Mouse (Mus musculus): ENCODE data around the gene Baz2a. TPM values are rescaled to one million over a fixed set of nuclear protein-coding genes. Genes with fewer than 3 reads are reported as not detected.
"Not testable (repeated sequence)": the region's sequence is repeated elsewhere in the genome, so short reads cannot be mapped to it uniquely, and the experiment has no call there.

The Baz2a gene
- polyA plus RNA-seq, 1 experiment from 2014 or later: 11.4 TPM

GRCm38 (mm10) chr10:128053001-128053400 lies 38.4 kb upstream of the Baz2a start:
- WGBS: 90% methylated on average over 8 of the region's 8 CpGs
- Histone ChIP-seq H3K9ac (ENCODE audit: low read length) (no peak overlapping the region), H3K4me2 (ENCODE audit: low read depth, low read length) (no peak overlapping the region)

GRCm38 (mm10) chr10:128058184-128058583 lies 33.2 kb upstream of the Baz2a start:
- Histone ChIP-seq H3K4me1 (replicated peaks; ENCODE audit: control insufficient read depth, insufficient read depth, low read length) (peaks cover 18% of the 10 kb centered on the region), H3K27ac (ENCODE audit: low read length) (peak overlapping the region; percentile 99), H3K36me3 (ENCODE audit: control insufficient read depth, insufficient read depth, low read length) (0 out of 2 replicates have a peak, but pooled peaks cover 4% of the 10 kb centered on the region), H3K4me3 (ENCODE audit: low read length) (peak overlapping the region; percentile 98), H3K4me2 (ENCODE audit: low read depth, low read length) (peak overlapping the region; percentile 87), H3K9me3 (ENCODE audit: control insufficient read depth, low read length) (no peaks in the 10 kb centered on the region), H3K9ac (ENCODE audit: low read length) (peak overlapping the region; percentile 89), H3K27me3 (ENCODE audit: control insufficient read depth, insufficient read depth, low read depth, low read length) (no peaks in the 10 kb centered on the region)
- ATAC-seq (ENCODE audit: low read depth): peak; percentile 27
- WGBS: under 1% methylated on average over 18 of the region's 18 CpGs

More at GRCm38 (mm10) chr10:128053001-128053400, 38.4 kb upstream of the Baz2a start:
- H3K36me3 ChIP-seq (ENCODE audit: control insufficient read depth, insufficient read depth, low read length): peaks cover 32% of the 10 kb centered on the region
- ATAC-seq (ENCODE audit: low read depth): no peak
- H3K4me1 ChIP-seq (replicated peaks; ENCODE audit: control insufficient read depth, insufficient read depth, low read length): peaks cover 5% of the 10 kb centered on the region
- H3K9me3 ChIP-seq (ENCODE audit: control insufficient read depth, low read length): no peaks in the 10 kb centered on the region
- H3K27ac ChIP-seq (ENCODE audit: low read length): no peak overlapping the region
- H3K4me3 ChIP-seq (ENCODE audit: low read length): no peak overlapping the region
- H3K27me3 ChIP-seq (ENCODE audit: control insufficient read depth, insufficient read depth, low read depth, low read length): no peaks in the 10 kb centered on the region

DNA sequence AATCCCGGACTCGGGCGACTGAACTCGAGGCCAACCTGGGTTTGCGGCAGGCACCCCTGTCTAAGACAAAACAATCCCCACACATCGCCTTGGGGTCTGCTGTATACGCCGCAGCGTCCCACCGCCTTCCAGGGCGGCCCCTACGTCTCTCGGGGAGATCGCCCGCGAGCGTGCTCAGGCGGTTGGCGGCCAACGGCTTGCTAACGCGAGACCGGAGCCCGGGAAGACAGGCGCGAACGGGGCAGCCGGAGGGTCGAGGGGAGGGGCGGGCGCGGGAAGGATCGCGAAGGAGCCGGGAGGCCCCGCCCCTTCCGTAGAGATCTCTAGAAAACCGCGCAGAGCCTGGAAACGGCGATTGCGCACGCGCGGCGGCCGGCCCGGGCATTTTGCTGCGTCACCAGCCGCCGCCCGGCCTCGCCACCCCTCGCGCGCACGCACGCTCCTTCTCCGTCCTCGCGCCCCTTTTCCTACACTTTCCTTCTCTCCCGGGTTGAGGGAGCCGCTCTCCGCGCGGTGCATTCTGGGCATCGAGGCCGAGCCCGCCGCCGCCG lies 32.7 kb upstream of the Baz2a start, which contains the start of gene Ptges3:
Gene Ptges3 (plus strand): TSS at position 354 of the 551 bp plus-strand sequence.
- Histone ChIP-seq H3K4me2 (ENCODE audit: low read depth, low read length) (peak within 1 kb of the TSS; percentile 87), H3K36me3 (ENCODE audit: control insufficient read depth, insufficient read depth, low read length) (peaks cover 5% of the 10 kb centered on the region; the same call in 1 of the 2 replicates), H3K27ac (ENCODE audit: low read length) (peak within 1 kb of the TSS; percentile 99), H3K9ac (ENCODE audit: low read length) (peak within 1 kb of the TSS; percentile 89), H3K27me3 (ENCODE audit: control insufficient read depth, insufficient read depth, low read depth, low read length) (no peaks in the 10 kb centered on the region), H3K9me3 (ENCODE audit: control insufficient read depth, low read length) (no peaks in the 10 kb centered on the region), H3K4me1 (replicated peaks; ENCODE audit: control insufficient read depth, insufficient read depth, low read length) (peaks cover 18% of the 10 kb centered on the region), H3K4me3 (ENCODE audit: low read length) (peak within 1 kb of the TSS; percentile 98)
- ATAC-seq (ENCODE audit: low read depth): peak; percentile 95
- under 1% methylated on average over 53 of the region's 72 CpGs for WGBS

DNA sequence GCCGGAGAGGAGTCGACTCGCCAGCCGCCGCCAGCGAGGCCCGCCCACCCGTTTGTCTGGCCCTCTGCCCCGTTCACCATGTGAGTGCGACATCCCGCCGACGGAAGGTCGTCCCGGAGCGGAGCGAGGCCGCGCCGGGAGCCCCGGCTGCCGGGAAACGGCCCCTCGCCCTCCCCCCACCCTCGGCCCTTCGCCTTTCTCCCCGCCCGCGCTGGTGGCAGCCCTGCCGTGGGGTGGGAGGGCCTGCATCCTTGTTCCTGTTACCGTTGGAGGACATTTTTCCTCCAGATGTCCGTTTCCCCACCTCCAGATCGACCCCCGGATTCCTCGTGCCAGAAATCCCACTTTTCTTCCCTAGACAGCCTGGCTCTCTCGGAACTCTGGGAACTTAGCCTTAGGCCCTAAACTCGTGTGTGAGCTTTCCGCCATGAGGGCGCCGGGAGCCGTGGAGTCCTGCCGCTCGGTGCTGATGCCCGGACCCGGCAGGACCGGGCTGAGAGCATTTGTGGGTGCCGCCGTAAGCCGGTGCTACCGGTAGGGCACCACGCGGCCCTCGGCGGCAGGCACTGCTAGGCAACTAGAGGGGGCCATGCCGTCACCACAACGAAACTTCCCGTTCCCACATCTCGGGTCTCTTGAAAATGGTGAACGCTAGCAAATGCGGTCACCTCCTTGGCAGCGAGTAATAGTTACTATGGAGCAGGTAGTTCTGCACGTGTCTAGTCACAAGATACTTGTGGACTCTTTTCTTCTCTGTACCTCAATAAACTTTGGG lies 32.0 kb upstream of the Baz2a start:
- H3K36me3 ChIP-seq (ENCODE audit: control insufficient read depth, insufficient read depth, low read length): peaks cover 8% of the 10 kb centered on the region
- ATAC-seq (ENCODE audit: low read depth): peak; percentile 39
- WGBS: under 1% methylated on average over 56 of the region's 62 CpGs

GRCm38 (mm10) chr10:128061109-128061508 lies 30.3 kb upstream of the Baz2a start:
- H3K36me3 ChIP-seq (ENCODE audit: control insufficient read depth, insufficient read depth, low read length): peaks cover 8% of the 10 kb centered on the region
- WGBS: 85% methylated on average over 5 of the region's 5 CpGs
- peak overlapping the region; percentile 89 for H3K9ac ChIP-seq (ENCODE audit: low read length)
- peak overlapping the region; percentile 98 for H3K4me3 ChIP-seq (ENCODE audit: low read length)
- H3K4me1 ChIP-seq (replicated peaks; ENCODE audit: control insufficient read depth, insufficient read depth, low read length): peaks cover 18% of the 10 kb centered on the region
- no peaks in the 10 kb centered on the region for H3K27me3 ChIP-seq (ENCODE audit: control insufficient read depth, insufficient read depth, low read depth, low read length)
- no peak overlapping the region for H3K27ac ChIP-seq (ENCODE audit: low read length)
- H3K4me2 ChIP-seq (ENCODE audit: low read depth, low read length): peak overlapping the region; percentile 76
- no peaks in the 10 kb centered on the region for H3K9me3 ChIP-seq (ENCODE audit: control insufficient read depth, low read length)
- no peak for ATAC-seq (ENCODE audit: low read depth)

More for the DNA sequence above, 32.0 kb upstream of the Baz2a start:
- H3K27ac ChIP-seq (ENCODE audit: low read length): peak overlapping the region; percentile 99
- peak overlapping the region; percentile 98 for H3K4me3 ChIP-seq (ENCODE audit: low read length)
- H3K4me1 ChIP-seq (replicated peaks; ENCODE audit: control insufficient read depth, insufficient read depth, low read length): peaks cover 18% of the 10 kb centered on the region
- H3K9me3 ChIP-seq (ENCODE audit: control insufficient read depth, low read length): no peaks in the 10 kb centered on the region
- no peaks in the 10 kb centered on the region for H3K27me3 ChIP-seq (ENCODE audit: control insufficient read depth, insufficient read depth, low read depth, low read length)
- H3K4me2 ChIP-seq (ENCODE audit: low read depth, low read length): peak overlapping the region; percentile 76
- peak overlapping the region; percentile 89 for H3K9ac ChIP-seq (ENCODE audit: low read length)

GRCm38 (mm10) chr10:128062221-128062989 lies 29.0 kb upstream of the Baz2a start:
- H3K27ac ChIP-seq (ENCODE audit: low read length): no peak overlapping the region
- no peak overlapping the region for H3K4me2 ChIP-seq (ENCODE audit: low read depth, low read length)
- H3K36me3 ChIP-seq (ENCODE audit: control insufficient read depth, insufficient read depth, low read length): peaks cover 8% of the 10 kb centered on the region
- no peak for ATAC-seq (ENCODE audit: low read depth)
- H3K4me3 ChIP-seq (ENCODE audit: low read length): no peak overlapping the region
- no peaks in the 10 kb centered on the region for H3K27me3 ChIP-seq (ENCODE audit: control insufficient read depth, insufficient read depth, low read depth, low read length)
- H3K4me1 ChIP-seq (replicated peaks; ENCODE audit: control insufficient read depth, insufficient read depth, low read length): peaks cover 18% of the 10 kb centered on the region
- 94% methylated on average over 6 of the region's 6 CpGs for WGBS
- H3K9ac ChIP-seq (ENCODE audit: low read length): no peak overlapping the region
- no peaks in the 10 kb centered on the region for H3K9me3 ChIP-seq (ENCODE audit: control insufficient read depth, low read length)

DNA sequence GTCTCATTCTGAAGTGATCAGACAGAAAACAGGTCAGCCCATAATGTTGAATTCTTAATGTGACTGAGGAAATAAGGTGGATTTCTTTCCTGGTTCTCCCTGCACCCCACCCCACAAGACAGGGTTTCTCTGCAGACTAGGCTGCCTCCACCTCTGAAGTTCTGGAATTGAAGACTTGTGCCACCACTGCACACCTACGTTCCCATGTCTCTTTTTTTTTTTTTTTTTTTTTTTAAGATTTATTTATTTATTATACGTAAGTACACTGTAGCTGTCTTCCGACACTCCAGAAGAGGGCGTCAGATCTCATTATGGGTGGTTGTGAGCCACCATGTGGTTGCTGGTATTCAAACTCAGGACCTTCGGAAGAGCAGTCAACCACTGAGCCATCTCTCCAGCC lies 25.3 kb upstream of the Baz2a start:
- WGBS: 77% methylated on average over 5 of the region's 5 CpGs
- H3K27me3 ChIP-seq (ENCODE audit: control insufficient read depth, insufficient read depth, low read depth, low read length): no peaks in the 10 kb centered on the region
- H3K4me3 ChIP-seq (ENCODE audit: low read length): no peak overlapping the region
- no peak for ATAC-seq (ENCODE audit: low read depth)
- H3K9ac ChIP-seq (ENCODE audit: low read length): no peak overlapping the region
- no peaks in the 10 kb centered on the region for H3K9me3 ChIP-seq (ENCODE audit: control insufficient read depth, low read length)
- H3K4me2 ChIP-seq (ENCODE audit: low read depth, low read length): no peak overlapping the region
- H3K36me3 ChIP-seq (ENCODE audit: control insufficient read depth, insufficient read depth, low read length): peaks cover 29% of the 10 kb centered on the region
- H3K27ac ChIP-seq (ENCODE audit: low read length): no peak overlapping the region
- peaks cover 6% of the 10 kb centered on the region for H3K4me1 ChIP-seq (replicated peaks; ENCODE audit: control insufficient read depth, insufficient read depth, low read length)

- H3K4me1 ChIP-seq (replicated peaks; ENCODE audit: control insufficient read depth, insufficient read depth, low read length): no peaks in the 10 kb centered on the region
- no peak overlapping the region for H3K9ac ChIP-seq (ENCODE audit: low read length)
- H3K27me3 ChIP-seq (ENCODE audit: control insufficient read depth, insufficient read depth, low read depth, low read length): no peaks in the 10 kb centered on the region
- H3K9me3 ChIP-seq (ENCODE audit: control insufficient read depth, low read length): no peaks in the 10 kb centered on the region
- no peak overlapping the region for H3K4me3 ChIP-seq (ENCODE audit: low read length)
- no peak for ATAC-seq (ENCODE audit: low read depth)
- no peak overlapping the region for H3K27ac ChIP-seq (ENCODE audit: low read length)
- 88% methylated on average over 4 of the region's 4 CpGs for WGBS
- peaks cover 44% of the 10 kb centered on the region for H3K36me3 ChIP-seq (ENCODE audit: control insufficient read depth, insufficient read depth, low read length)
- no peak overlapping the region for H3K4me2 ChIP-seq (ENCODE audit: low read depth, low read length)
Observed at GRCm38 (mm10) chr10:128069201-128069600, 22.2 kb upstream of the Baz2a start.

DNA sequence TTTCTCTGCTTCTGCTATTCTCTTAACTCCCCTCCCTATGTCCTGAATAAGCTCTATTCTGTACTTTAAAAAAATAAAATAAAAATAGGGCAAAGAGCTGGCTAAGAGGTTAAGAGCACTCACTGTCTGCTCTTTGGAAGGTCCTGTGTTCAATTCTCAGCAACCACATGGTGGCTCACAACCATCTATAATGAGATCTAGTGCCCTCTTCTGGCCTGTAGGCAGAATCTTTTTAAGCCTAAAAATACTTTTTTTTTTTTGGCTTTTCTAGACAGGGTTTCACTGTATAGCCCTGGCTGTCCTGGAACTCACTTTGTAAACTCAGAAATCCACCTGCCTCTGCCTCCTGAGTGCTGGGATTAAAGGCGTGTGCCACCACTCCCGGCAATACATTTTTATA lies 20.9 kb upstream of the Baz2a start:
- WGBS: 92% methylated on average over 2 of the region's 2 CpGs
- H3K36me3 ChIP-seq (ENCODE audit: control insufficient read depth, insufficient read depth, low read length): peaks cover 48% of the 10 kb centered on the region

More for the DNA sequence above, 20.9 kb upstream of the Baz2a start:
- H3K4me1 ChIP-seq (replicated peaks; ENCODE audit: control insufficient read depth, insufficient read depth, low read length); H3K9me3 ChIP-seq (ENCODE audit: control insufficient read depth, low read length); H3K27ac ChIP-seq (ENCODE audit: low read length); H3K27me3 ChIP-seq (ENCODE audit: control insufficient read depth, insufficient read depth, low read depth, low read length); H3K4me3 ChIP-seq (ENCODE audit: low read length); H3K4me2 ChIP-seq (ENCODE audit: low read depth, low read length); ATAC-seq (ENCODE audit: low read depth); H3K9ac ChIP-seq (ENCODE audit: low read length): not testable (repeated sequence)
